Mouse (Mus musculus): Measurements from ENCODE around the gene Gfod1.

GRCm38 (mm10) chr13:43217059-43217458 lies 86.9 kb downstream of the Gfod1 start:
- no peak for TF ChIP-seq POLR2A (IDR thresholded peaks at IDR 0.05; ENCODE audit: low read depth, low read length)
- no peak for TF ChIP-seq CTCF (IDR thresholded peaks at IDR 0.05; ENCODE audit: borderline replicate concordance, insufficient read depth, low read length)

All from embryonic fibroblast, embryonic 13.5 days (primary cell).